Mouse (Mus musculus) brain, embryonic 14.5 days (tissue): ENCODE data around the gene Slc35b3. TPM values are rescaled to one million over a fixed set of nuclear protein-coding genes. Genes with fewer than 3 reads are reported as not detected.

Experiments
- DNase-seq: peaks from one replicate; pipeline ENCODE4 v3.0.0-alpha.2; 2011; ENCODE audit warnings: low read depth
- CTCF ChIP-seq: fragments of 200-500 bp; IDR thresholded peaks from 2 replicates; pipeline ENCODE4 v1.5.1; 2012; ENCODE audit warnings: inconsistent platforms, mild to moderate bottlenecking, moderate library complexity, borderline replicate concordance; ENCODE audit not compliant: insufficient read depth, insufficient read length; ENCODE audit errors: extremely low read depth
- POLR2A ChIP-seq: fragments of 200-500 bp; IDR thresholded peaks from 2 replicates; pipeline ENCODE4 v1.6.1; 2012; ENCODE audit warnings: mild to moderate bottlenecking, inconsistent platforms, borderline replicate concordance; ENCODE audit not compliant: poor library complexity, insufficient read depth, insufficient read length, severe bottlenecking; ENCODE audit errors: extremely low read depth
- polyA plus RNA-seq: library from polyadenylated mRNA; depleted of rRNA; stranded (reverse); fragments of >200 nt; gene quantifications from 2 replicates; pipeline ENCODE4 v1.2.3, GENCODE M21; 2012; rRNA removed

Gene Slc35b3
- polyA plus RNA-seq: 31.8 and 41.2 TPM in 2 replicates

DNA sequence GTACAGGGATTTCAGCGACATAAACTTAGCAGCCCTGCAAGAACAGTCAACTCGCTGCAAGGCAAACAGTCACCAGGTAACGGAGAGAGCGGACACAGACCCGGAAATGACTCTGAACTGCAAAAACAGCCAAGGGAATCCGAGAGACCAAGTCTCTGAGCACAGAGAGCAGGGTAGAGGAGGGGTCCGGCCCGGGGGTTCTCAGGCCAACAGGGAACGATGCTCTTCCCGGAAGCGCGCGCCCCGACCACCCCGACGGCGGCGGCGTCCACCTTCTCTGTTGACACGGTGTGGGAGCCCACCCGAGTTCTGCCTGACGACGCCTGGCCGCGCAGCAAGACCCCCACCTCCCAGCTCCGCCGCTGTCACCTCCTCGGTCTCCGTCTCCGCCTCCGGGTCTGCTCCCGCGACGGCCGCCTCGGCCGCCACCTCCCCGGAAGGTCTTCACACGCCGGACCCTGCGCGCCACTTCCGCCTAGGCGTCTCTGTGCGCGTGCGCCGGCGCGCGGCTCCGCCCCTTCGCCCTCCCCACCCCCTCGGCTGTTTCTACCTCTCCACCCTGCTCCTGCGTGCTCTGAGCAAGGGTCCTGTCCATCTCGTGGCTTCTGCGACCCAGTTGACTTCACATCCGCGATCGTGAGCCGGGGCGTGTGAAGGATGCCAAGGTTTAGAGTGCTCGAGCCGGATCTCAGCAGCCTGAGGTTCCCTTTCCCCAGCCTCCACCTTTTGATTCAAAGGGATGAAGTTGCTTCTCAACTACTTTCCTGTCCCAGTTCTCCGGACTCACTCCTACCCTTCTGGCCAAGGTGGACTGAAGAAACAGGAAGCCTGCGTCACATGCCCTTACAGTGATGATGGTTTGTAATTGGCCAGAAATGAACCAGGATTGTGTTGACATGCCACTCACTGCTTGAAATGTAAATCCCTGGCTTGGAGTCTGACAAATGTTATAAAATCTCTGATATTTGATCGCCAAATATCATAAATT is at the start of gene Slc35b3:
Gene Slc35b3 (minus strand): TSS at position 813 of the 988 bp plus-strand sequence.
- peak; percentile 88 for TF ChIP-seq POLR2A
- TF ChIP-seq CTCF: no peak

DNA sequence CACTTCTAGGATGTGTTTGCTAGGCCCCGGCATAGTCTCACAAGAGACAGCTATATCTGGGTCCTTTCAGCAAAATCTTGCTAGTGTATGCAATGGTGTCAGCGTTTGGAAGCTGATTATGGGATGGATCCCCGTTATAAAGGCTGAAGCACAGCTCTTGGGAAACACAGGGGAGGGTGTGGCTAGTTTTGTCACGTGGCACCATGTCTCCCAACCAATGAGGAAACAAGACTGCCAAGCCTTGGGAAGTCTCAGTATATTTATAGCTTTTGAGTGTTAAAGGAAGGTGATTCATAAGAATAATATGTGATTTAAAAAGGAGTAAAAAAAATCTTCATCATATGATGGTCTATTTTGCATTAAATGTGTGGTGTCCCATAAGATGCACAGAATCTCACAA is 49.6 kb upstream of the Slc35b3 start:
- DNase-seq: no peak
- TF ChIP-seq CTCF (no peak), POLR2A (no peak)

More for the DNA sequence above, at the start of gene Slc35b3:
- DNase-seq: peak; percentile 91

DNA sequence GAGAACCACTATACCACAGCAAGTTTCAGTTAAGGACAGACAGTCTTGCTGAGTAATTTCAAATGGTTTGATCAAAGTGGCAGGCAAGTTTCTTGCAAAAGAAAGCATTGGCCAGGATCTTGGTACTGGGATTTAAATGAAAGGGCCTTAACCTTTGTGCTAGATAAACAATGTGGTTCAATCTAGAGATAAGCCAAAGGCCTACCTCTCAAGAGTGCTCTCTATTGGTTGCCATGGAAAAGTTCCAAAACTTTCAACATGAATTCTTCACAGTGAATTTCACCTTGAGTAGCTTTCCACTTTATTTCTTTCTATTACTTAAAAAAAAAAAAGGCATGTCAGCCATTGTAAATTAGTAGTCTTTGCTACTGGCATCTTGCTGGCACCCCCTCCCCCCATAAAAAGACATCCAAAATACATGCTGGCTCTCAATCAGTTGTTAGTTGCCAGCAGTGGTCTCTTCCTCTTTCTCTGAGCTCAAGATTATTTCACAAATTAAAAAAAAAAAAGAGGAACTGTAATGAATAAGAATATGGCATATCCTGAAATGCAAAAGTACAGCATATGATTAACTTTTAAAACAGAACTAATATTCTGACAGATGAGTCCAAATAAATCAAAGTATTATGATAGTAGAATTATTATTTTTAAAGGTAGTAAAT is 42.6 kb upstream of the Slc35b3 start:
- DNase-seq: no peak
- TF ChIP-seq POLR2A (no peak), CTCF (no peak)

DNA sequence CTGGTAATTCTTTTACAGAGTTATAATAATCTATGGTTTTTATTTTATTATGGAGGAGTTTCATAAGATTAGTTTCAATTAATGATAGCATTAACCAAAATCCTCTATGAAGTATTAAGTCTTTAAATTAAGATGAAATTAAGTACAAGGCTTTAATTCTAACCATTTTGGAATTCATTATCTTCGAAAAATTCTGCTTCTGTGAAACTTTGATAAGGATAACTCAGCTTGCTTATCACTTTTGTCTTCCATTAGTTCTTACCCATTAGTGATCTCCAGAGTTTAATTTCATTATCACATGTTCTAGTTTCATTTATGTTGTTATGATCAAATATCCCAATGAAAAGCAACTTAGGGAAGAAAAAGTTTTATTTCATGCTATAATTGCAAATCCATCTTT is 41.7 kb upstream of the Slc35b3 start:
- DNase-seq: no peak
- TF ChIP-seq POLR2A (no peak), CTCF (no peak)

DNA sequence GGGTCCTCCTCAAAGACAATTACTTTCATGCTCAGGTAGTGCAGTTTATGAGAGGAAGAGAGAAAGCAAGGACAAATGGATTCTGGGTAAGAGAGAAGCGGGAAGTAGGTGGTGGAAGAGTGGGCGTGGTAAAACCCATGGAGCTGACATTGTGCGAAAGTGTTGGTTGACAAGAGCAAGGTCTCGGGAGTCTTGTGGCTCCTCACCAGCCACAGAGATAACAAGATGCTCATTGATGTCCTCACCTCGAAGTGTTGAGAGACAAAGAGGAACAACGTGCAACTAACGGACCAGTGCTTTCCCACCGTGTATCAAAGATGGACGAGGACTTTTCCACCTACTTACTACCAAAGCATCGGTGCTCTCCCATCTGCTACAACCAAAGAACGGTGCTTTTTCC is 40.8 kb upstream of the Slc35b3 start:
- DNase-seq: no peak
- TF ChIP-seq POLR2A (no peak), CTCF (no peak)

GRCm38 (mm10) chr13:38998958-38999357 is 38.3 kb upstream of the Slc35b3 start:
- no peak for TF ChIP-seq POLR2A
- TF ChIP-seq CTCF: no peak
- peak; percentile 41 for DNase-seq

GRCm38 (mm10) chr13:38992529-38992928 is 31.9 kb upstream of the Slc35b3 start:
- peak; percentile 83 for DNase-seq
- peak; percentile 72 for TF ChIP-seq CTCF
- TF ChIP-seq POLR2A: no peak

GRCm38 (mm10) chr13:38983751-38984150 is 23.1 kb upstream of the Slc35b3 start:
- no peak for DNase-seq
- TF ChIP-seq CTCF: no peak
- TF ChIP-seq POLR2A: no peak

- TF ChIP-seq POLR2A (no peak), CTCF (no peak)
- no peak for DNase-seq
Observed at GRCm38 (mm10) chr13:38980900-38981299, 20.2 kb upstream of the Slc35b3 start.

GRCm38 (mm10) chr13:38976978-38977377 is 16.3 kb upstream of the Slc35b3 start:
- DNase-seq: no peak
- no peak for TF ChIP-seq POLR2A
- no peak for TF ChIP-seq CTCF

DNA sequence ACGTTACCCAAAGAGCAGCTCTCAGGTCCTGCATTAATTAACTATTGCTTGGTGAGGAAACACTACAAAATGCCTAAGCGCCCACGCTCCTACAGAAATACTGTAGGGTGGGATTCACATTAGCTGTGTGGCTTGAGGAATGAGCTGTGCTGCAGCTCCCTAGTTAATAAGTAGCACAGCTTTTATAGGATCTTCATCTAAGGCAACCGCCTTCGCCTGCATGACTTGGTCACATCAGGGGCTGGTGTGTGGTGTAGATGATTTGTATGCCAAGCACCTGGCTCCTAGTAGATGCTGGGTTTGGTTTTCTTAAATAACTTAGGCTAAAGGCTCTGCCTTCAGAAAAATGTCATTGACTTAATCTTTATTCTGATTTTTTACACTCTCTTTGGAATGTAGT is 15.2 kb upstream of the Slc35b3 start:
- no peak for TF ChIP-seq POLR2A
- no peak for TF ChIP-seq CTCF
- DNase-seq: no peak
